Mouse (Mus musculus) embryonic facial prominence, embryonic 14.5 days (tissue): Measurements from ENCODE around the gene Mboat2. TPM values are rescaled to one million over a fixed set of nuclear protein-coding genes. Genes with fewer than 3 reads are reported as not detected.

Experiments
- ATAC-seq: fragments of 200-750 bp; cut with Nextera tagmentation; 2 replicates; pipeline ENCODE4 v1.8.0; 2017; ENCODE audit warnings: low read depth, moderate number of reproducible peaks, moderate TSS enrichment
- DNase-seq: peaks from one replicate; pipeline ENCODE4 v3.0.0-alpha.2; 2015; ENCODE audit warnings: low spot score
- H3K27ac ChIP-seq: fragments of 300-500 bp; sonication (generic); replicated peaks from 2 replicates; pipeline ENCODE4 v1.5.1; 2014; ENCODE audit warnings: low read depth, mild to moderate bottlenecking, low read length, moderate library complexity
- H3K27me3 ChIP-seq: fragments of 300-500 bp; sonication (generic); replicated peaks from 2 replicates; pipeline ENCODE4 v1.6.1; 2014; ENCODE audit warnings: low read length; ENCODE audit not compliant: control insufficient read depth, insufficient read depth
- H3K36me3 ChIP-seq: fragments of 300-500 bp; sonication (generic); 2 replicates; pipeline ENCODE4 v1.6.1; 2014; ENCODE audit warnings: low read length, mixed read lengths; ENCODE audit not compliant: control insufficient read depth, insufficient read depth
- H3K4me1 ChIP-seq: fragments of 300-500 bp; sonication (generic); 2 replicates; pipeline ENCODE4 v1.6.1; 2014; ENCODE audit warnings: antibody characterized with exemption, low read length; ENCODE audit not compliant: control insufficient read depth, insufficient read depth
- H3K4me2 ChIP-seq: fragments of 300-500 bp; sonication (generic); 2 replicates; pipeline ENCODE4 v1.6.1; 2014; ENCODE audit warnings: low read depth, mild to moderate bottlenecking, low read length, moderate library complexity, mixed read lengths
- H3K4me3 ChIP-seq: fragments of 300-500 bp; sonication (generic); 2 replicates; pipeline ENCODE4 v1.5.1; 2014; ENCODE audit warnings: low read depth, mild to moderate bottlenecking, low read length
- H3K9ac ChIP-seq: fragments of 300-500 bp; sonication (generic); 2 replicates; pipeline ENCODE4 v1.6.1; 2014; ENCODE audit warnings: low read depth, mild to moderate bottlenecking, low read length, moderate library complexity, mixed read lengths
- H3K9me3 ChIP-seq: fragments of 300-500 bp; sonication (generic); 2 replicates; pipeline ENCODE4 v1.6.1; 2016; ENCODE audit warnings: low read length; ENCODE audit not compliant: control insufficient read depth
- WGBS: fragments of 180-500 bp; shearing (Covaris S2); extraction: QIAGEN DNeasy Blood & Tissue Kit; methylation state at CpG from one replicate; pipeline ENCODE4 v1.1.7; 2014; 5-methylcytosine and 5-hydroxymethylcytosine counted together
- polyA plus RNA-seq: library from polyadenylated mRNA; unstranded; fragments of >200 nt; fragmentation: Nextera tagmentation; extraction: Ambion mirVana; gene quantifications from 2 replicates; pipeline ENCODE4 v1.2.1, GENCODE M21; 2014

Gene Mboat2
- polyA plus RNA-seq, 1 experiment from 2014 or later, result 50.5 TPM

- H3K36me3 ChIP-seq, result no peaks in the 10 kb centered on the region
- no peak for ATAC-seq
- no peaks in the 10 kb centered on the region for H3K9me3 ChIP-seq
- DNase-seq, result no peak
- 79% methylated on average over 4 of the region's 4 CpGs for WGBS
- no peak overlapping the region for H3K27ac ChIP-seq
- no peak overlapping the region for H3K4me3 ChIP-seq
- no peak overlapping the region for H3K4me2 ChIP-seq
- peaks cover 34% of the 10 kb centered on the region for H3K4me1 ChIP-seq
- H3K9ac ChIP-seq, result no peak overlapping the region
- no peaks in the 10 kb centered on the region for H3K27me3 ChIP-seq
Measured at GRCm38 (mm10) chr12:24845344-24845743, 14.7 kb downstream of the Mboat2 start.

GRCm38 (mm10) chr12:24848107-24848506, 17.4 kb downstream of the Mboat2 start:
- H3K9me3 ChIP-seq, result no peaks in the 10 kb centered on the region
- no peak for ATAC-seq
- H3K4me2 ChIP-seq, result no peak overlapping the region
- no peak for DNase-seq
- H3K36me3 ChIP-seq, result no peaks in the 10 kb centered on the region
- peaks cover 10% of the 10 kb centered on the region for H3K4me1 ChIP-seq
- H3K4me3 ChIP-seq, result no peak overlapping the region
- no peaks in the 10 kb centered on the region for H3K27me3 ChIP-seq
- H3K27ac ChIP-seq, result no peak overlapping the region
- 68% methylated on average over 5 of the region's 5 CpGs for WGBS
- H3K9ac ChIP-seq, result no peak overlapping the region

- no peak for DNase-seq
- Histone ChIP-seq H3K4me2 (no peak overlapping the region), H3K9me3 (no peaks in the 10 kb centered on the region), H3K27me3 (no peaks in the 10 kb centered on the region), H3K4me3 (no peak overlapping the region), H3K9ac (no peak overlapping the region), H3K4me1 (0 out of 2 replicates have a peak, but pooled peaks cover 4% of the 10 kb centered on the region), H3K36me3 (no peaks in the 10 kb centered on the region), H3K27ac (no peak overlapping the region)
- 78% methylated on average over 5 of the region's 5 CpGs for WGBS
- no peak for ATAC-seq
Measured at GRCm38 (mm10) chr12:24857354-24857753, 26.7 kb downstream of the Mboat2 start.

- Histone ChIP-seq H3K4me1 (0 out of 2 replicates have a peak, but pooled peaks cover 4% of the 10 kb centered on the region), H3K27me3 (no peaks in the 10 kb centered on the region), H3K4me2 (no peak overlapping the region), H3K9ac (no peak overlapping the region), H3K9me3 (no peaks in the 10 kb centered on the region), H3K27ac (no peak overlapping the region), H3K36me3 (no peaks in the 10 kb centered on the region), H3K4me3 (no peak overlapping the region)
- 56% methylated on average over 7 of the region's 7 CpGs for WGBS
- peak; percentile 55; the same call in 1 of the 2 replicates for ATAC-seq
- DNase-seq, result peak; percentile 53
Measured at GRCm38 (mm10) chr12:24859357-24859756, 28.7 kb downstream of the Mboat2 start.

- no peak overlapping the region for H3K9ac ChIP-seq
- H3K4me2 ChIP-seq, result no peak overlapping the region
- H3K36me3 ChIP-seq, result no peaks in the 10 kb centered on the region
- H3K4me3 ChIP-seq, result no peak overlapping the region
- H3K9me3 ChIP-seq, result no peaks in the 10 kb centered on the region
- H3K4me1 ChIP-seq, result 0 out of 2 replicates have a peak, but pooled peaks cover 4% of the 10 kb centered on the region
- DNase-seq, result no peak
- no peak for ATAC-seq
- no peaks in the 10 kb centered on the region for H3K27me3 ChIP-seq
- H3K27ac ChIP-seq, result no peak overlapping the region
- WGBS, result 71% methylated on average over 9 of the region's 9 CpGs
Measured at GRCm38 (mm10) chr12:24860436-24860835, 29.8 kb downstream of the Mboat2 start.

- H3K27ac ChIP-seq, result no peak overlapping the region
- H3K4me1 ChIP-seq, result peaks cover 7% of the 10 kb centered on the region; the same call in 1 of the 2 replicates
- no peaks in the 10 kb centered on the region for H3K27me3 ChIP-seq
- ATAC-seq, result no peak
- no peak overlapping the region for H3K9ac ChIP-seq
- 47% methylated on average over 1 of the region's 1 CpGs for WGBS
- no peak overlapping the region for H3K4me2 ChIP-seq
- H3K9me3 ChIP-seq, result no peaks in the 10 kb centered on the region
- no peak for DNase-seq
- H3K4me3 ChIP-seq, result no peak overlapping the region
- no peaks in the 10 kb centered on the region for H3K36me3 ChIP-seq
Measured at GRCm38 (mm10) chr12:24863762-24864161, 33.1 kb downstream of the Mboat2 start.

- Histone ChIP-seq H3K4me1 (peaks cover 9% of the 10 kb centered on the region), H3K9me3 (no peaks in the 10 kb centered on the region)
- WGBS, result 78% methylated on average over 6 of the region's 6 CpGs
Measured at GRCm38 (mm10) chr12:24866645-24867044, 36.0 kb downstream of the Mboat2 start.

GRCm38 (mm10) chr12:24868694-24869093, 38.0 kb downstream of the Mboat2 start:
- H3K27ac ChIP-seq, result no peak overlapping the region
- H3K36me3 ChIP-seq, result no peaks in the 10 kb centered on the region
- no peaks in the 10 kb centered on the region for H3K27me3 ChIP-seq
- DNase-seq (no peak), ATAC-seq (no peak)
- no peak overlapping the region for H3K4me2 ChIP-seq
- H3K4me1 ChIP-seq, result peaks cover 9% of the 10 kb centered on the region
- H3K9ac ChIP-seq, result no peak overlapping the region
- H3K4me3 ChIP-seq, result no peak overlapping the region
- H3K9me3 ChIP-seq, result no peaks in the 10 kb centered on the region
- 84% methylated on average over 4 of the region's 4 CpGs for WGBS

More at GRCm38 (mm10) chr12:24866645-24867044, 36.0 kb downstream of the Mboat2 start:
- no peak overlapping the region for H3K9ac ChIP-seq
- no peaks in the 10 kb centered on the region for H3K36me3 ChIP-seq
- H3K27ac ChIP-seq, result no peak overlapping the region
- no peak overlapping the region for H3K4me3 ChIP-seq
- H3K27me3 ChIP-seq, result no peaks in the 10 kb centered on the region
- no peak for ATAC-seq
- no peak for DNase-seq
- no peak overlapping the region for H3K4me2 ChIP-seq

- ATAC-seq, result no peak
Measured at GRCm38 (mm10) chr12:24869231-24869630, 38.6 kb downstream of the Mboat2 start.

More at GRCm38 (mm10) chr12:24869231-24869630, 38.6 kb downstream of the Mboat2 start:
- 74% methylated on average over 4 of the region's 5 CpGs for WGBS
- H3K36me3 ChIP-seq, result no peaks in the 10 kb centered on the region
- peaks cover 9% of the 10 kb centered on the region for H3K4me1 ChIP-seq
- no peak overlapping the region for H3K9ac ChIP-seq
- H3K27ac ChIP-seq, result no peak overlapping the region
- H3K27me3 ChIP-seq, result no peaks in the 10 kb centered on the region
- no peak for DNase-seq
- H3K9me3 ChIP-seq, result no peaks in the 10 kb centered on the region
- H3K4me3 ChIP-seq, result no peak overlapping the region
- H3K4me2 ChIP-seq, result no peak overlapping the region
